Mouse (Mus musculus) regulatory T cell (primary cell): ENCODE measurements around the gene Ccl2.

Experiments
- in situ Hi-C: fragments of 300-600 bp; cut with MboI, MseI; formaldehyde crosslinking; loops from one replicate; pipeline ENCODE4 v1.15.1; 2025; ENCODE audit warnings: high pct_unique_total_duplicates

Gene Ccl2

GRCm38 (mm10) chr11:82035356-82035755, at the start of gene Ccl2:
TSS of gene Ccl2 (plus strand) at chr11:82035571.
- in situ Hi-C loops: no loop called here

DNA sequence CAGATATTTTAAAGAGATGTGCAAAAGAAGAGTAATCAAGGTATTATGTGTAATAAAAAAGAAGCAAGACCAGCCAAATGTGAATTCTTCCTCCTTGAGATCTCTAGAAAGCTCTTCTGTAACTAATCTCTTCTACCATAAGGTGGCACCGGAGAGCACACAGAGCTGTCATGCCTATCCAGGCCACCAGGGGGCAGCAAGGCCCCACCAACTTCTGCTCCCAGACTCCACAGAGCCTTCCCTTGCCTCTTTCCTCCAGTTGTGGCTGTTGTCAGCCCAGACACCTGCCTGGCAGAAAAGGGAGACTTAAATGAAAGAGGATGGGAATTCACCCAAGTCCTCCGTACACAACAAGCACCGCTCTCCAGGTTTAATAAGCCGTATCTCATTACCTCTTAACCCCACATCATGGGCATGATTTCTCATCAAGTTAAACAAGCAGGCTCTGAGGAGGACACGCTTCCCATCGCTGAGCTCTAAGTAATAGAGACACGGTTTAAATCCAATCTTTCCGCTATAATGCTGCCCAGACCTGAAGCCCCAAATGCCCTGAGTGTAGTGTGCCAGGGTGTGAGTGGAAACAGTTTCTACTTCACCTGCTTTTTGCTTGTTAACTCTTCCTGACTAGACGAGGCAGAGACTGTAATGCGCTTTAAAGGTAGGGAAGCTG, 39.1 kb upstream of the Ccl2 start:
- in situ Hi-C loops: loop anchor here (5.0 kb wide), 1 partner anchor 181 kb away; no protein-coding TSS in a partner anchor

GRCm38 (mm10) chr11:81997085-81997484, 38.3 kb upstream of the Ccl2 start:
- in situ Hi-C loops: loop anchor here (5.0 kb wide), 1 partner anchor 180 kb away; no protein-coding TSS in a partner anchor

DNA sequence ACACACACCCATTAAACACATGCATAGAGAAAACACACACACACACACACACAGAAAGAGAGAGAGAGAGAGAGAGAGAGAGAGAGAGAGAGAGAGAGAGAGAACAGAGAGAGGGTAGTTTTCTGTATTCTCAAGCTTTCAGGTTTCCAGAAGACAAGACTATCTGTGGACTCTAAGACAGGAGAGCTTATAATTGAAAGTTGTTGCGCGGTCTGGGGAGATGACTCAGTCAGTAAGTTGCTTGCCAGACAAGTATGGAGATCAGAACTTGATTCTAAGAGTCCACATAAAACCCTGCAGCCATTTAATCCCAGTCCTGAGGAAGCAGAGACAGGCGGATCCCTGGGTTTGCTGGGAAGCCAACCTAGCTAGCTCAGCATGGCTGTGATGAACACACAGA, 36.7 kb upstream of the Ccl2 start:
- in situ Hi-C loops: loop anchor here (5.0 kb wide), 1 partner anchor 179 kb away; no protein-coding TSS in a partner anchor

GRCm38 (mm10) chr11:81999469-81999868, 35.9 kb upstream of the Ccl2 start:
- in situ Hi-C loops: loop anchor here (5.0 kb wide), 1 partner anchor 178 kb away; no protein-coding TSS in a partner anchor

DNA sequence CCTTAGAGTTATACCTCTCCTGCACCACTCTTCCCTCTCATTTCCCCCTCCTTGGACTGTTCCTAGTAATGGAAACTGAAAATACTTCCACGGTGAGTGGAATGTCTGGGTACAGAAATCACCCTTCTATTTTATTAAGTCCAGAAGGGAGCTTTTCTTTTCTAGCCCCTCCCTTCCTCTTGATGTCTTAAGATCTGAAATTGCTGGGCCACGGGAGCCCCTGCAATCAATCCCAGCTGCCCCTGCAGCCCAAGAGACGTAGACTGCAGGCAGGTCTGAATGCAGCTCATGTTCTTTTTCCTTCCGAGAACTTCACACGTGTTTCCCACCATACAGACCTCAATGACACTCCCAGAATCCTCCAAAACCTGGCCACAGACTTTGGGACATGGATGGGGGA, 34.8 kb upstream of the Ccl2 start:
- in situ Hi-C loops: loop anchor here (25.0 kb wide), 1 partner anchor 837 kb away; no protein-coding TSS in a partner anchor

DNA sequence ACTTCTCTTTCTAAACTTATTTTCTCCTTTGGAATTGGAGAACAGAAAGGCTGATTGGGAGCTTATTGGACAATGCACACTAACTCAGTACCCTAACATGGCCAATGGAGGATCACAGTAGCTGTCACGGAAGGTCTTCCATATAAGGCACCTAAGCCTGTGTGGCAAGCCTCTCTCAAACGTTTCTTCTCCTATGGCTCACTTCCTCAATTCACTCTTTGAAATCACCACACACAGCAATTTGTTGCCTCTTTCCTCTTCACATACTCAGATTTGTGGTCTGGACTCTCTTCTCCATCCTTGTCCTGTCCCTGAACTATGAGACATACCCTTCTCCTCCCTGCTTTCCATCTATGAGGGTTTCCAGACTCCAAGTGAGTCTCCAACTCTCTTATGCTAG, 30.6 kb upstream of the Ccl2 start:
- in situ Hi-C loops: loop anchor here (25.0 kb wide), 1 partner anchor 832 kb away; no protein-coding TSS in a partner anchor

DNA sequence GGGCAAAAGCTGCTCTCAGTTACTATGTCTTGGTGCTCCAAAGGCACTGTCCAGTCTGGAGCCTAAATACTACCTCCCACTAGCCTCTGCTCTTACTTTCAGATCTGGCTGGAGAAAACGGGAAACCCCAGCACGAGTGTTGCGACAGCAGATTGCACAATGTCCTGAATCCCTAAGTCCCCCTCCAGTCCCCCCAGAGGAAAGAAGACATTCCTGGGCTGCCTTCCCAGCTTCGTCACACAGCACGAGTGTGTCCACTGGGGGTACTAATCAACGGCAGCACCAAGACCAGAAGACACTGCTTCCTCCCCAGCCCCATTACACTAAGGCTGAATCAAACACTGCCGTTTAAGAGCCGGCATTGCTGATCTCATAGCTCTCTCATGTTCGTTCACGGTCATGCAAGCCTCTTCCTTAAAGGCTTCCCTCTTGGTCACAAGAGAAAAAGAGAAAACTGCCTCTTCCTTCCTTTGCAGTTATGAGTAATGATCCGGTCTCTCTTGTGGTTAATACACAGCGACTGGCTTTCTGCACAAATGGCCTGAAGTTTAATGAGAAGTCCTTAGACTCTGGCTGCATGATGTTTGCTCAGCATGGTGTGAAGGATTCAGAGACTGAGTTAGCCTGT, 28.5 kb upstream of the Ccl2 start:
- in situ Hi-C loops: loop anchor here (25.0 kb wide), 1 partner anchor 830 kb away; no protein-coding TSS in a partner anchor

GRCm38 (mm10) chr11:82010115-82010514, 25.3 kb upstream of the Ccl2 start:
- in situ Hi-C loops: loop anchor here (25.0 kb wide), 1 partner anchor 827 kb away; no protein-coding TSS in a partner anchor

GRCm38 (mm10) chr11:82011411-82012193, 23.8 kb upstream of the Ccl2 start:
- in situ Hi-C loops: loop anchor here (25.0 kb wide), 1 partner anchor 826 kb away; no protein-coding TSS in a partner anchor

GRCm38 (mm10) chr11:82013756-82014155, 21.6 kb upstream of the Ccl2 start:
- in situ Hi-C loops: loop anchor here (25.0 kb wide), 1 partner anchor 824 kb away; no protein-coding TSS in a partner anchor

DNA sequence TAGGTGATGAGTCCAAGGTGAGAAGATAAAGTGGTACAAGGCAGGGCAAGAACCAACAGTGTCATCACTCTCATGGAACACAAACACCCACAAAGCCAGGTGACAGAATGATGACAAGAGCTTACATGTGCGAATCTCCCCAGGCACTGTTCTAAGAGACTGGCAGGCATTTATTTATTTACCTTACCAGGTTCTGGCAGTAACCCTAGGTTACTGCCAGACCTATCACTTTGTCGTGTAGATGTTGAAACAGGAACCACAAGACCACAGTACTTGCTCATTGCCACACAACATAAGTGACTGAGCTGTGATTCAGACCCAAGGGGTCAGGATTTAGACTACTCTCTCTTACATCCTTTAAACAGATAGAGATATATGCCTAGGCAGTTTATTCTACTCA, 20.3 kb upstream of the Ccl2 start:
- in situ Hi-C loops: loop anchor here (25.0 kb wide), 1 partner anchor 822 kb away; no protein-coding TSS in a partner anchor

DNA sequence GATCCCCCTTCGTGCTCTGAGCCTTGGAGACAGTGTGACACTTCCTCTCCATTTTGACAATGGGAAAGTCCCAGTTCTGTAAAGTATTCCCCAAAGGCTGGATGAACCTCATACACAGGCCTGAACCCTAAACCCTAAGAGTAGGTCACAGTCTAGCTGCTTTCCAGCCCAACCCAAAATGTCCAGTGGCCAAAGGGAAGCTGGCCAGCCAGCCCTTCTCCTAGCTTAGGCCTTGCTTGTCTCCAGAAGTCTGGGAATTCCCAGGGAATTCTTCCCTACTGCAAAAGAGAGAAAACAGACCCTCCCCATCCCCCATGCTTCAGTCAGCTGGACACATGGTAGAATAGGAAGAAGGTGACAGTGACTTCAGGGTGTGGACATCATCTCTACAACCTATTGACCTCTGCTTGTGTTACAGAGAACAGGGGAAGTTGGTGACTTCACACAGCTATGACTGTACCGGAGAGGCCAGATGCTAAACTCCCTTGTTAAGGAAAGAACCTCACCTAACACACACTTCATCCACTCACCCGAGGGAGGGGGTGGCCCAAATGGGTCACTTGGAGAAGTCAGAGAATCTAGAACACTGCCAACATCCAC, 19.1 kb upstream of the Ccl2 start:
- in situ Hi-C loops: loop anchor here (25.0 kb wide), 1 partner anchor 821 kb away; no protein-coding TSS in a partner anchor

GRCm38 (mm10) chr11:82019389-82019788, 16.0 kb upstream of the Ccl2 start:
- in situ Hi-C loops: loop anchor here (25.0 kb wide), 1 partner anchor 818 kb away; no protein-coding TSS in a partner anchor

- in situ Hi-C loops: loop anchor here (25.0 kb wide), 1 partner anchor 818 kb away; no protein-coding TSS in a partner anchor
Observed at GRCm38 (mm10) chr11:82019793-82020192, 15.6 kb upstream of the Ccl2 start.

GRCm38 (mm10) chr11:82021406-82021805, 14.0 kb upstream of the Ccl2 start:
- in situ Hi-C loops: loop anchor here (25.0 kb wide), 1 partner anchor 816 kb away; no protein-coding TSS in a partner anchor

DNA sequence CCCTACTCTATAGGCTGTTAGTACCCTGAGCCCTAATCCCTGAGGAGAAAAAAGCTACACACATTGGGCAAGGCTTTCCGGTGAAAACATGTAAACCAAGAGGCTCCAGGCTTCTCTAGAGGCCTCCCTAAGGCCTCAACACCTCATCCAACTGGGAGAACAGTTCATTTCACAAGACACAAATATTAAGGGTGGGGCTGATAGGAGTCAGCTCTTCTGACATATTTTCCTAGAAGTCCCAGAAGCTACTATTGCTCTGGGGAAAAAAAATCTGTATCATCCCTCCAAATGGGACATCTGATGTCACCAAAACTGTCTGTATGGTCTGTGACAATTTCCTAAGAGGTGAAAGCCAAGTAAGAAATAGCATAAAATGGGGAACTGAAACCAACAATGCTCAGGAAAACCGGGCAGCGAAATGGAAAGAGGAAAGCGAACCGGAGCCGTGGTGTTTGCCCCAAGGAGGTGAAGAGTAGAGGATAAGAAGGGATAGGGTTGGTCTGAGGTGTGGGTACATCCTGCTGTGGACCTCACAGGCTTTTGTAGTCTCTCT, 12.8 kb upstream of the Ccl2 start:
- in situ Hi-C loops: loop anchor here (25.0 kb wide), 1 partner anchor 815 kb away; no protein-coding TSS in a partner anchor

GRCm38 (mm10) chr11:82023769-82024168, 11.6 kb upstream of the Ccl2 start:
- in situ Hi-C loops: loop anchor here (25.0 kb wide), 1 partner anchor 814 kb away; no protein-coding TSS in a partner anchor

GRCm38 (mm10) chr11:82030171-82030570, 5.2 kb upstream of the Ccl2 start:
- in situ Hi-C loops: no loop called here

- in situ Hi-C loops: no loop called here
Observed at GRCm38 (mm10) chr11:82032136-82032535, 3.2 kb upstream of the Ccl2 start.
